Mouse (Mus musculus) thymus, adult 2 months (tissue): ENCODE measurements around the gene Lrrc25. TPM values are rescaled to one million over a fixed set of nuclear protein-coding genes. Genes with fewer than 3 reads are reported as not detected.

Experiments used
- DNase-seq: peaks from one replicate; pipeline ENCODE4 v3.0.0; 2021
- H3K27ac ChIP-seq: fragments of 200-500 bp; 2 replicates; pipeline ENCODE4 v1.5.1; 2012; ENCODE audit warnings: low read length, control low read depth; ENCODE audit not compliant: control insufficient read depth, insufficient read depth
- H3K27me3 ChIP-seq: fragments of 200-500 bp; 2 replicates; pipeline ENCODE4 v1.6.1; 2012; ENCODE audit warnings: mild to moderate bottlenecking, low read length, moderate library complexity, mixed read lengths; ENCODE audit not compliant: control insufficient read depth, insufficient read depth
- H3K36me3 ChIP-seq: fragments of 200-500 bp; 2 replicates; pipeline ENCODE4 v1.6.1; 2012; ENCODE audit warnings: mild to moderate bottlenecking, low read length, moderate library complexity; ENCODE audit not compliant: control insufficient read depth, insufficient read depth
- H3K4me1 ChIP-seq: fragments of 200-500 bp; replicated peaks from 2 replicates; pipeline ENCODE4 v1.6.1; 2012; ENCODE audit warnings: low read length; ENCODE audit not compliant: control insufficient read depth, insufficient read depth
- H3K4me3 ChIP-seq: fragments of 200-500 bp; 2 replicates; pipeline ENCODE4 v1.5.1; 2012; ENCODE audit warnings: mild to moderate bottlenecking, low read length, control low read depth, moderate library complexity; ENCODE audit not compliant: control insufficient read depth, insufficient read depth
- CTCF ChIP-seq: fragments of 200-500 bp; IDR thresholded peaks from 2 replicates; pipeline ENCODE4 v1.5.1; 2012; ENCODE audit warnings: mild to moderate bottlenecking, control low read depth, low read length, moderate library complexity, borderline replicate concordance; ENCODE audit not compliant: control insufficient read depth, poor library complexity, insufficient read depth; ENCODE audit errors: extremely low read depth
- POLR2A ChIP-seq: fragments of 200-500 bp; IDR thresholded peaks from 2 replicates; pipeline ENCODE4 v1.6.1; 2012; ENCODE audit warnings: mild to moderate bottlenecking, low read length, control low read depth, moderate library complexity; ENCODE audit not compliant: control insufficient read depth, poor library complexity, insufficient read depth; ENCODE audit errors: extremely low read depth
- WGBS: fragments of 180-500 bp; shearing (Covaris S2); methylation state at CpG from one replicate; pipeline ENCODE4 v1.1.7; 2018; 5-methylcytosine and 5-hydroxymethylcytosine counted together
- polyA plus RNA-seq: library from polyadenylated mRNA; depleted of rRNA; stranded (reverse); fragments of >200 nt; gene quantifications from 2 replicates; pipeline ENCODE4 v1.2.3, GENCODE M21; 2012

Gene Lrrc25
- polyA plus RNA-seq, 1 experiment: 18.5 TPM

GRCm38 (mm10) chr8:70594621-70595564, 21.1 kb upstream of the Lrrc25 start:
- Histone ChIP-seq H3K4me1 (peaks cover 13% of the 10 kb centered on the region), H3K4me3 (peak overlapping the region; percentile 65), H3K36me3 (peaks cover 12% of the 10 kb centered on the region), H3K27me3 (no peaks in the 10 kb centered on the region), H3K27ac (no peak overlapping the region)
- peak; percentile 34 for DNase-seq
- TF ChIP-seq POLR2A: no peak; the same call in 1 of the 2 replicates
- no peak for TF ChIP-seq CTCF
- 25% methylated on average over 82 of the region's 82 CpGs for WGBS

- Histone ChIP-seq H3K4me1 (peaks cover 19% of the 10 kb centered on the region), H3K4me3 (no peak overlapping the region), H3K36me3 (peaks cover 12% of the 10 kb centered on the region; the same call in 1 of the 2 replicates), H3K27ac (no peak overlapping the region), H3K27me3 (no peaks in the 10 kb centered on the region)
- no peak for DNase-seq
- TF ChIP-seq POLR2A (no peak), CTCF (no peak)
- 98% methylated on average over 12 of the region's 12 CpGs for WGBS
These were observed 20.1 kb upstream of the Lrrc25 start for GRCm38 (mm10) chr8:70595811-70596210.

- H3K27me3 ChIP-seq: no peaks in the 10 kb centered on the region
- DNase-seq: no peak
- H3K4me3 ChIP-seq: no peak overlapping the region
- peaks cover 12% of the 10 kb centered on the region; the same call in 1 of the 2 replicates for H3K36me3 ChIP-seq
- WGBS: 93% methylated on average over 18 of the region's 18 CpGs
- no peak for TF ChIP-seq CTCF
- no peak for TF ChIP-seq POLR2A
- H3K27ac ChIP-seq: no peak overlapping the region
- H3K4me1 ChIP-seq: peaks cover 21% of the 10 kb centered on the region
These were observed 19.7 kb upstream of the Lrrc25 start for GRCm38 (mm10) chr8:70596216-70596615.

- 89% methylated on average over 17 of the region's 17 CpGs for WGBS
- peak; percentile 52 for DNase-seq
- Histone ChIP-seq H3K36me3 (peaks cover 8% of the 10 kb centered on the region; the same call in 1 of the 2 replicates), H3K4me3 (no peak overlapping the region), H3K27ac (no peak overlapping the region), H3K4me1 (peaks cover 24% of the 10 kb centered on the region), H3K27me3 (no peaks in the 10 kb centered on the region)
- no peak for TF ChIP-seq CTCF
These were observed 19.1 kb upstream of the Lrrc25 start for GRCm38 (mm10) chr8:70596775-70597416.

- no peak overlapping the region for H3K27ac ChIP-seq
These were observed 18.3 kb upstream of the Lrrc25 start for GRCm38 (mm10) chr8:70597417-70598272.

GRCm38 (mm10) chr8:70598283-70598682, 17.7 kb upstream of the Lrrc25 start:
- Histone ChIP-seq H3K27ac (no peak overlapping the region), H3K27me3 (no peaks in the 10 kb centered on the region), H3K4me1 (peaks cover 22% of the 10 kb centered on the region), H3K36me3 (peaks cover 12% of the 10 kb centered on the region; the same call in 1 of the 2 replicates), H3K4me3 (no peak overlapping the region)
- DNase-seq: no peak
- WGBS: 92% methylated on average over 29 of the region's 29 CpGs
- TF ChIP-seq CTCF (no peak), POLR2A (no peak)

More at GRCm38 (mm10) chr8:70597417-70598272, 18.3 kb upstream of the Lrrc25 start:
- Histone ChIP-seq H3K36me3 (peaks cover 12% of the 10 kb centered on the region; the same call in 1 of the 2 replicates), H3K4me3 (no peak overlapping the region), H3K4me1 (peaks cover 24% of the 10 kb centered on the region), H3K27me3 (no peaks in the 10 kb centered on the region)
- no peak for DNase-seq
- TF ChIP-seq CTCF (no peak), POLR2A (no peak)
- 96% methylated on average over 68 of the region's 68 CpGs for WGBS
